Mouse (Mus musculus): ENCODE measurements around the gene Bcl2l11.

- TF ChIP-seq CTCF (IDR thresholded peaks at IDR 0.05; ENCODE audit: borderline replicate concordance, control insufficient read depth, extremely low read depth, insufficient read depth, low read length, poor library complexity): no peak
- no peak for TF ChIP-seq POLR2A (IDR thresholded peaks at IDR 0.05; ENCODE audit: control insufficient read depth, extremely low read depth, insufficient read depth, low read length, poor library complexity)
Measured at GRCm38 (mm10) chr2:128190196-128190595, 64.4 kb downstream of the Bcl2l11 start.

Data from thymus, adult 2 months (tissue).